Mouse (Mus musculus) regulatory T cell (primary cell): ENCODE measurements at regions not wholly inside any gene's neighbourhood (a gene's known extent, or its start where the extent isn't known, plus 50 kb on each side); places are given as distances from the start of the nearest gene placed in this dataset.

Experiments
- in situ Hi-C: fragments of 300-600 bp; cut with MboI, MseI; formaldehyde crosslinking; loops from one replicate; pipeline ENCODE4 v1.15.1; 2025; ENCODE audit warnings: high pct_unique_total_duplicates

DNA sequence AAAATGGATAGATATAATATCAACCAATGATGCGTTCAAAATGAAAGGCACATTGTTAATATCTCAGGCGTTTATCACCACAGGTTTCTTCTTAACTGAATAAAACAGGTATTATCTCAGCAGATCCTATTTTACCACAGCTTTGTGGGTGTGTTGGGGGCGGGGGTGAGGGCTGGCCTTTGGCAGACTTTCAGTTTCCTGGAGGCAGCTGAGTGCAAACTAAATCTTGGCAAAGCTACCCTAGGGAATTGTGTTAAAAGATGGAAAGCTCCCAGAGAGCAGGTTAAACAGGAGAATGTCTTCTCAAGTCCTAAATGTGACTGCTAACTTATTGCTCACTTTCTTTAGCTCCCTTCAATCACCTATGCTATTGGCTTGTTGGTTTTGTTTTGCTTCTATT is 223.8 kb downstream of the Kdm4c start:
- in situ Hi-C loops: loop anchor here (25.0 kb wide), 1 partner anchor 1029 kb away; no protein-coding TSS in a partner anchor

- in situ Hi-C loops: no loop called here
These were observed 270.2 kb downstream of the Kdm4c start for GRCm38 (mm10) chr4:74512489-74512888.

GRCm38 (mm10) chr4:74553888-74554287 is 311.6 kb downstream of the Kdm4c start:
- in situ Hi-C loops: no loop called here

GRCm38 (mm10) chr4:74563565-74563964 is 321.3 kb downstream of the Kdm4c start:
- in situ Hi-C loops: no loop called here

DNA sequence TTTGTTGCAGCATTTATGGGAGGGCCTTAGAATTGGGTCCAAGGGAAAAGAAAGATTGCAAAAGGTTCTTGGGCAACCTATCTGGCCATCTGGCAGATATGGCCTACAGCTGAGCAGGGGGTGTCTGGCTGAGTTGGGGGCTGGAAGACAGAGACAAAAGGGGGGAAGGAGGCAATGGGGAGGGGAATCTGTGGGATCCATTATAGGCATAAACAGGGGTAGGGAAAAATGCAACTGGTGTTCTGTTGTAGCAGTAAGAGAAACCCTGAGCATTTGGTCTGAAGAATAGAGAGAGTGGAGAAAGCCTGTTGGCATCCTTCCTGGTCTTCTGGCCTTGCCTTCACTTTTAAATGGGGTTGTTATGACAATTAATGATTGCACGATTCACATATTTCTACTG is 344.1 kb downstream of the Kdm4c start:
- in situ Hi-C loops: no loop called here

DNA sequence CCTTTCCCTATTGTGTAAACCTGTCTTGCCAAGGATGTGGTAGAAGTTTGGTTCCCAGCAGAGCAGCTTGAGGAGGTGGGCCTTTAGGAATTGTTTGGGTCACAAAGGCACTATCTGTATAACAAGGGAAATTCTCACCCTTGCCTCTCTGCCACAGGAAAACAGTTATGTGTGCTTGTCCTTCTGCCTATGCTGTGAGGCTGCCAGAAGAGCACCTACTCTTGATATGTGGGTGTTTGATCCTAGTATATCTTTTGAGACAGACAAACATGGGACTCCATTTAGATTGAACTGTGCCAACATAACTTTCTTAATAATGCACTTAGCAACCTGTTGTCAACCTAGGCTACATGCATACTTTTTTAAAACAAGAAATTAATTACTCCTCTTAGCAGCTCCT is 344.8 kb downstream of the Kdm4c start:
- in situ Hi-C loops: no loop called here

GRCm38 (mm10) chr4:74588761-74589160 is 346.5 kb downstream of the Kdm4c start:
- in situ Hi-C loops: no loop called here

- in situ Hi-C loops: no loop called here
These were observed 370.7 kb downstream of the Kdm4c start for GRCm38 (mm10) chr4:74613032-74613431.
